Mouse (Mus musculus) MEL (cell line): Measurements from ENCODE around the gene Gatad1. TPM values are rescaled to one million over a fixed set of nuclear protein-coding genes. Genes with fewer than 3 reads are reported as not detected.

Experiments used
- DNase-seq: peaks from one replicate; pipeline ENCODE4 v3.0.0; 2011; ENCODE audit warnings: low read depth, low spot score
- H3K27ac ChIP-seq: 2 replicates; pipeline ENCODE4 v1.5.1; 2012; ENCODE audit warnings: low read depth, mild to moderate bottlenecking, control low read depth, low read length, moderate library complexity; ENCODE audit not compliant: control insufficient read depth
- H3K27me3 ChIP-seq, 2 experiments: fragments of 150-350 bp in 1 of 2; sonication (generic) in 1 of 2; 2 replicates each; pipeline ENCODE4 v1.6.1; 2012; ENCODE audit warnings: low read length in 2 of 2, mild to moderate bottlenecking in 2 of 2, improper control_type of control experiment in 1 of 2, moderate library complexity in 1 of 2; ENCODE audit not compliant: insufficient read depth in 2 of 2, control insufficient read depth in 1 of 2
- H3K36me3 ChIP-seq, 2 experiments: 2 replicates each; pipeline ENCODE4 v1.6.1; 2012 to 2014; ENCODE audit warnings: low read length in 2 of 2, improper control_type of control experiment in 1 of 2, inconsistent platforms in 1 of 2, mild to moderate bottlenecking in 1 of 2; ENCODE audit not compliant: insufficient read depth in 2 of 2, control insufficient read depth in 1 of 2
- H3K4me1 ChIP-seq, 2 experiments: fragments of 150-350 bp in 1 of 2; sonication (generic) in 1 of 2; 2 replicates each; pipeline ENCODE4 v1.6.1; 2012; ENCODE audit warnings: low read length in 2 of 2, improper control_type of control experiment in 1 of 2, mild to moderate bottlenecking in 1 of 2; ENCODE audit not compliant: insufficient read depth in 2 of 2, control insufficient read depth in 1 of 2
- H3K4me3 ChIP-seq, 2 experiments: fragments of 150-350 bp in 1 of 2; sonication (generic) in 1 of 2; 2 replicates each; pipeline ENCODE4 v1.5.1; 2012; ENCODE audit warnings: low read depth in 2 of 2, low read length in 2 of 2, mild to moderate bottlenecking in 2 of 2, moderate library complexity in 2 of 2, control low read depth in 1 of 2, improper control_type of control experiment in 1 of 2; ENCODE audit not compliant: control insufficient read depth in 1 of 2, insufficient read depth in 1 of 2
- H3K79me2 ChIP-seq: 2 replicates; pipeline ENCODE4 v1.6.1; 2012; ENCODE audit warnings: mild to moderate bottlenecking, low read length, moderate library complexity; ENCODE audit not compliant: control insufficient read depth, poor library complexity, insufficient read depth
- H3K9ac ChIP-seq: 2 replicates; pipeline ENCODE4 v1.6.1; 2012; ENCODE audit warnings: low read depth, mild to moderate bottlenecking, control low read depth, low read length, moderate library complexity; ENCODE audit not compliant: control insufficient read depth, poor library complexity, severe bottlenecking
- H3K9me3 ChIP-seq: fragments of 150-350 bp; sonication (generic); replicated peaks from 2 replicates; pipeline ENCODE4 v1.6.1; 2012; ENCODE audit warnings: mild to moderate bottlenecking, low read length, improper control_type of control experiment, moderate library complexity; ENCODE audit not compliant: insufficient read depth
- CTCF ChIP-seq, 3 experiments: IDR thresholded peaks in 2 of 3; conservative IDR thresholded peaks in 1 of 3; 2 replicates each; pipeline ENCODE4 v1.5.1; 2011 to 2012; ENCODE audit warnings: low read length in 3 of 3, low read depth in 2 of 3, mild to moderate bottlenecking in 2 of 3, improper control_type of control experiment in 1 of 3, inconsistent platforms in 1 of 3, mixed read lengths in 1 of 3, moderate library complexity in 1 of 3; ENCODE audit not compliant: control insufficient read depth in 1 of 3, insufficient read depth in 1 of 3, poor library complexity in 1 of 3, severe bottlenecking in 1 of 3
- ELF1 ChIP-seq: IDR thresholded peaks from 2 replicates; pipeline ENCODE4 v1.6.1; 2014; ENCODE audit warnings: low read depth, mild to moderate bottlenecking, inconsistent platforms, low read length, improper control_type of control experiment, moderate library complexity
- ETS1 ChIP-seq: IDR thresholded peaks from 2 replicates; pipeline ENCODE4 v1.6.1; 2012; ENCODE audit warnings: low read depth, mild to moderate bottlenecking, inconsistent platforms, low read length, improper control_type of control experiment, moderate library complexity
- GATA1 ChIP-seq: IDR thresholded peaks from 2 replicates; pipeline ENCODE4 v1.6.1; 2011; ENCODE audit warnings: low read depth, low read length, improper control_type of control experiment
- HCFC1 ChIP-seq: IDR thresholded peaks from 2 replicates; pipeline ENCODE4 v1.6.1; 2012; ENCODE audit warnings: low read depth, mild to moderate bottlenecking, inconsistent platforms, low read length, improper control_type of control experiment, moderate library complexity
- KAT2A ChIP-seq: conservative IDR thresholded peaks from 2 replicates; pipeline ENCODE4 v1.6.1; 2012; ENCODE audit warnings: low read depth, low read length, improper control_type of control experiment, inconsistent platforms
- MAX ChIP-seq: IDR thresholded peaks from 2 replicates; pipeline ENCODE4 v1.6.1; 2011; ENCODE audit warnings: low read length, improper control_type of control experiment
- MEF2A ChIP-seq: IDR thresholded peaks from 2 replicates; pipeline ENCODE4 v1.6.1; 2014; ENCODE audit warnings: low read depth, mild to moderate bottlenecking, inconsistent platforms, low read length, improper control_type of control experiment; ENCODE audit not compliant: poor library complexity, insufficient replicate concordance, severe bottlenecking; ENCODE audit errors: extremely low read depth
- MXI1 ChIP-seq: IDR thresholded peaks from 2 replicates; pipeline ENCODE4 v1.6.1; 2011; ENCODE audit warnings: mild to moderate bottlenecking, low read depth, low read length, improper control_type of control experiment
- MYC ChIP-seq: IDR thresholded peaks from 2 replicates; pipeline ENCODE4 v1.6.1; 2011; ENCODE audit warnings: low read depth, mild to moderate bottlenecking, low read length, improper control_type of control experiment, moderate library complexity
- NELFE ChIP-seq: IDR thresholded peaks from 2 replicates; pipeline ENCODE4 v1.6.1; 2011; ENCODE audit warnings: low read depth, low read length, improper control_type of control experiment
- POLR2A ChIP-seq, 2 experiments: IDR thresholded peaks; 2 replicates each; pipeline ENCODE4 v1.6.1; 2011 to 2012; ENCODE audit warnings: low read length in 2 of 2, mild to moderate bottlenecking in 2 of 2, control low read depth in 1 of 2, improper control_type of control experiment in 1 of 2, low read depth in 1 of 2, moderate library complexity in 1 of 2; ENCODE audit not compliant: control insufficient read depth in 1 of 2, insufficient read depth in 1 of 2, poor library complexity in 1 of 2
- RAD21 ChIP-seq: IDR thresholded peaks from 2 replicates; pipeline ENCODE4 v1.6.1; 2011; ENCODE audit warnings: mild to moderate bottlenecking, low read depth, low read length, improper control_type of control experiment
- SIN3A ChIP-seq: IDR thresholded peaks from 2 replicates; pipeline ENCODE4 v1.6.1; 2012; ENCODE audit warnings: low read length, improper control_type of control experiment, inconsistent platforms
- TAL1 ChIP-seq: IDR thresholded peaks from 2 replicates; pipeline ENCODE4 v1.6.1; 2012; ENCODE audit warnings: mild to moderate bottlenecking, inconsistent platforms, low read length, moderate library complexity, mixed read lengths
- TCF12 ChIP-seq: IDR thresholded peaks from 2 replicates; pipeline ENCODE4 v1.6.1; 2014; ENCODE audit warnings: low read depth, mild to moderate bottlenecking, inconsistent platforms, low read length, improper control_type of control experiment, moderate library complexity
- USF2 ChIP-seq, 2 experiments: IDR thresholded peaks; 2 replicates each; pipeline ENCODE4 v1.6.1; 2011 to 2012; ENCODE audit warnings: improper control_type of control experiment in 2 of 2, low read length in 2 of 2, borderline replicate concordance in 1 of 2, inconsistent platforms in 1 of 2, low read depth in 1 of 2, mild to moderate bottlenecking in 1 of 2; ENCODE audit not compliant: insufficient read depth in 1 of 2
- ZKSCAN1 ChIP-seq: IDR thresholded peaks from 2 replicates; pipeline ENCODE4 v1.6.1; 2012; ENCODE audit warnings: low read depth, mild to moderate bottlenecking, inconsistent platforms, low read length, improper control_type of control experiment, moderate library complexity
- ZNF384 ChIP-seq: IDR thresholded peaks from 2 replicates; pipeline ENCODE4 v1.6.1; 2012; ENCODE audit warnings: low read depth, mild to moderate bottlenecking, inconsistent platforms, low read length, improper control_type of control experiment
- polyA plus RNA-seq, 2 experiments: library from polyadenylated mRNA; stranded (reverse) in 1 of 2; unstranded in 1 of 2; fragments of >175 nt in 1 of 2; fragments of >200 nt in 1 of 2; gene quantifications; 2 replicates each; pipeline versions ENCODE4 v1.2.1 to v1.2.4; 2012; ENCODE audit warnings: low replicate concordance in 2 of 2, low read depth in 1 of 2; ENCODE audit not compliant: insufficient read length in 2 of 2, insufficient read depth in 1 of 2, missing spikeins in 1 of 2
- total RNA-seq: library from RNA; depleted of rRNA; stranded (reverse); fragments of 300-350 nt; gene quantifications from 2 replicates; pipeline ENCODE4 v1.2.3, GENCODE M21; 2012

Gene Gatad1
- total and polyA plus RNA-seq, 3 experiments, result 119 to 564 (median 186) TPM

DNA sequence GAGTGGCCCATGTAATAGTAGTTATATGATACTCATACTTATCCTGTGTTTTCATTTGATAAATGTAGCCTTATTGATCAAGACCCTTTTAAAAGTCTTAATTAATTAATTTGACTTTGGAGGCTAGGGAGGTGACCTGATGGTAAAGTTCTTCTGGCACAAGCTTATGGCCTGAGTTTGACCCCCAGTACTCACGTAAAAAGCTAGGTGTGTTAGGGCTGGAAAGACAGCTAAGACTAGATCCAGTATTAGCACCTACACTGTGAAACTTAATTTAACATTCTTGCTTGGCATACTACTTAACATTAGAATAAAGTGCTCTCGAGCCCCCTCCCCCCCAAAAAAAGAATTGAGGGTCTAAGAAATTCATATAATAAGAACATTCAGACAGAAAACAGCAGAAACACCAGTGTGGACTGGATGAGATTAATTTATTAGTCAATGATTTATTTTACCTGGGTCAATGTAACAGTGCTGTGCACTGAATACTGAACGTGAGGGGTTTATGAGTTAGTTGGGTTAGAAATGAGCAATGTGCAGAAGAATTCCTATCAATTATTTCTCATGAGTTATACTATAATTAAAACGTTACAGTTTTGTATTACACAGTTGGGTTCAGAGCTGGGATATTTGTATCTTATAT lies 8.7 kb downstream of the Gatad1 start:
- Histone ChIP-seq H3K79me2 (peaks cover 25% of the 10 kb centered on the region), H3K9ac (peak overlapping the region; percentile 47), H3K27ac (peak overlapping the region; percentile 8; the same call in 1 of the 2 replicates), H3K4me1 (peaks cover 8 to 28% of the 10 kb centered on the region in 2 experiments), H3K27me3 (no peaks in the 10 kb centered on the region), H3K9me3 (no peaks in the 10 kb centered on the region), H3K4me3 (peak overlapping the region; percentile 21 to 57; a peak in 2 of 4 replicates), H3K36me3 (peaks cover 13 to 34% of the 10 kb centered on the region in 2 experiments)
- DNase-seq, result peak; percentile 33
- no peak for TF ChIP-seq KAT2A
- TF ChIP-seq RAD21, result no peak
- TF ChIP-seq NELFE, result no peak
- no peak for TF ChIP-seq SIN3A
- no peak for TF ChIP-seq CTCF (IDR thresholded peaks at IDR 0.05 in 2 of 3, conservative IDR thresholded peaks at IDR 0.05 in 1 of 3; ENCODE audit: control insufficient read depth in 1 of 3, insufficient read depth in 1 of 3, low read depth in 2 of 3, low read length in 3 of 3, poor library complexity in 1 of 3, severe bottlenecking in 1 of 3)
- TF ChIP-seq MEF2A, result no peak
- TF ChIP-seq ETS1, result no peak
- TF ChIP-seq ZKSCAN1, result no peak
- TF ChIP-seq GATA1, result no peak
- TF ChIP-seq ZNF384, result no peak
- TF ChIP-seq USF2 (IDR thresholded peaks at IDR 0.05; ENCODE audit: borderline replicate concordance in 1 of 2, insufficient read depth in 1 of 2, low read depth in 1 of 2, low read length in 2 of 2), result no peak

GRCm38 (mm10) chr5:3647708-3648121 lies 9.3 kb downstream of the Gatad1 start:
- Histone ChIP-seq H3K4me3 (peak overlapping the region; percentile 79 to 90; a peak in 3 of 4 replicates), H3K4me1 (peaks cover 8 to 28% of the 10 kb centered on the region in 2 experiments)

More at GRCm38 (mm10) chr5:3647708-3648121, 9.3 kb downstream of the Gatad1 start:
- Histone ChIP-seq H3K79me2 (peaks cover 25% of the 10 kb centered on the region), H3K9me3 (no peaks in the 10 kb centered on the region), H3K27me3 (no peaks in the 10 kb centered on the region), H3K27ac (peak overlapping the region; percentile 77), H3K9ac (peak overlapping the region; percentile 85), H3K36me3 (peaks cover 18 to 33% of the 10 kb centered on the region in 2 experiments)
- peak; percentile 93 for DNase-seq
- no peak for TF ChIP-seq GATA1
- no peak for TF ChIP-seq TCF12
- peak; percentile 63 for TF ChIP-seq NELFE
- no peak for TF ChIP-seq TAL1
- peak; percentile 73 to 74; a peak in 3 of 4 replicates for TF ChIP-seq POLR2A (IDR thresholded peaks at IDR 0.05; ENCODE audit: control insufficient read depth in 1 of 2, insufficient read depth in 1 of 2, low read depth in 1 of 2, low read length in 2 of 2, poor library complexity in 1 of 2)
- TF ChIP-seq MAX, result no peak; the same call in 1 of the 2 replicates
- TF ChIP-seq MYC, result no peak
- TF ChIP-seq MXI1, result peak; percentile 30; the same call in 1 of the 2 replicates
- TF ChIP-seq HCFC1, result peak; percentile 46; the same call in 1 of the 2 replicates
- peak; percentile 61 for TF ChIP-seq ELF1
